In the genomic region with DNA sequence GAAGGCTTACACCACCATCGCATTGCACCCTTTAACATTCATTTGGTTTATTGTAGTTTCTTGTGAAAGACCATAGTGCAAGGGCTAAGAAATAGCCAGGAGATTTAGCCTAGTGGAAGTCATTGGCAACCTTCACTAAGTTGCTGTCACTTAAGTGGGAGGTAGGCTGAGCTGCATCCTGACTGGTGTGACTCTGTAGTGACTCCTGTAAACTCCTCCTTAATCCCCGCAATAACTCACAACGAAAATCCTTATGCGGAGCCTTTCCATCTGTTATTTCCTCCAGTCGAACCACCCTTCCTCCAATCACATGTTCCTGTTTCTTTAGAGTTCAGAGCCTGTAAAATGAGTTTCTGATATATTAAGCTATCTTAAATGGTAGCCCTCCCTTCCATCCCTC, we compare ENCODE assay signal across 8 mouse cellular contexts. TPM values are rescaled to one million over a fixed set of nuclear protein-coding genes. Genes with fewer than 3 reads are reported as not detected.
DNase-seq lines count a peak whose midpoint lies in the region; ATAC-seq and TF ChIP-seq lines count a peak whose summit lies in the region.

No protein-coding gene starts in this region.

- H3K4me2 ChIP-seq in embryonic facial prominence, embryonic 13.5 days = peak overlapping the region; percentile 89
- peak overlapping the region; percentile 78 for H3K4me2 ChIP-seq in hindbrain, postnatal 0 days (ENCODE audit: low read depth, low read length)
- H3K4me2 ChIP-seq in midbrain, embryonic 12.5 days (replicated peaks) = peak overlapping the region; percentile 88

- ATAC-seq in embryonic facial prominence, embryonic 13.5 days (ENCODE audit: insufficient number of reproducible peaks, insufficient read depth, low FRiP score, low TSS enrichment, low read depth) = no peak
- peak; percentile 11; the same call in 1 of the 2 replicates for ATAC-seq in hindbrain, postnatal 0 days
- ATAC-seq in midbrain, embryonic 12.5 days (ENCODE audit: low FRiP score, low read depth) = no peak

- peak overlapping the region; percentile 92 for H3K9ac ChIP-seq in embryonic facial prominence, embryonic 13.5 days
- peak overlapping the region; percentile 97 for H3K9ac ChIP-seq in hindbrain, postnatal 0 days (replicated peaks; ENCODE audit: low read length)
- peak overlapping the region; percentile 84 for H3K9ac ChIP-seq in midbrain, embryonic 12.5 days (replicated peaks)

- no peaks in the 10 kb centered on the region for H3K27me3 ChIP-seq in embryonic facial prominence, embryonic 13.5 days
- no peaks in the 10 kb centered on the region for H3K27me3 ChIP-seq in hindbrain, postnatal 0 days (ENCODE audit: insufficient read depth, low read length)
- no peaks in the 10 kb centered on the region; the same call in 1 of the 2 replicates for H3K27me3 ChIP-seq in midbrain, embryonic 12.5 days

- H3K36me3 ChIP-seq in embryonic facial prominence, embryonic 13.5 days = peaks cover 7% of the 10 kb centered on the region
- H3K36me3 ChIP-seq in hindbrain, postnatal 0 days (ENCODE audit: insufficient read depth, low read length) = no peaks in the 10 kb centered on the region
- H3K36me3 ChIP-seq in midbrain, embryonic 12.5 days = 0 out of 2 replicates have a peak, but pooled peaks cover under 1% of the 10 kb centered on the region

- H3K9me3 ChIP-seq in embryonic facial prominence, embryonic 13.5 days = no peaks in the 10 kb centered on the region
- H3K9me3 ChIP-seq in hindbrain, postnatal 0 days (ENCODE audit: low read length) = no peaks in the 10 kb centered on the region
- H3K9me3 ChIP-seq in midbrain, embryonic 12.5 days = no peaks in the 10 kb centered on the region

- peak overlapping the region; percentile 48; the same call in 1 of the 2 replicates for H3K27ac ChIP-seq in embryonic facial prominence, embryonic 13.5 days
- peak overlapping the region; percentile 100 for H3K27ac ChIP-seq in hindbrain, postnatal 0 days
- peak overlapping the region; percentile 100; the same call in 1 of the 2 replicates for H3K27ac ChIP-seq in midbrain, embryonic 12.5 days (replicated peaks)

- 19% methylated on average over 5 of the region's 5 CpGs for WGBS in embryonic facial prominence, embryonic 13.5 days
- 17% methylated on average over 5 of the region's 5 CpGs for WGBS in hindbrain, postnatal 0 days
- 23% methylated on average over 5 of the region's 5 CpGs for WGBS in midbrain, embryonic 12.5 days

- no peak for TF ChIP-seq CTCF in hindbrain, postnatal 0 days (IDR thresholded peaks at IDR 0.05; ENCODE audit: low read depth)

- H3K4me3 ChIP-seq in embryonic facial prominence, embryonic 13.5 days = peak overlapping the region; percentile 89
- peak overlapping the region; percentile 78 for H3K4me3 ChIP-seq in hindbrain, postnatal 0 days (ENCODE audit: low read length)
- H3K4me3 ChIP-seq in midbrain, embryonic 12.5 days = peak overlapping the region; percentile 74

- H3K4me1 ChIP-seq in embryonic facial prominence, embryonic 13.5 days = peaks cover 16% of the 10 kb centered on the region
- peaks cover 8% of the 10 kb centered on the region for H3K4me1 ChIP-seq in hindbrain, postnatal 0 days (ENCODE audit: insufficient read depth, low read length)
- peaks cover 15% of the 10 kb centered on the region for H3K4me1 ChIP-seq in midbrain, embryonic 12.5 days

- DNase-seq in retina, adult 2 months (ENCODE audit: low read depth, low spot score) = peak; percentile 25
- no peak for DNase-seq in retina, embryonic 14.5 days (ENCODE audit: low spot score)
- DNase-seq in hindbrain, postnatal 0 days (ENCODE audit: low spot score) = peak; percentile 46
- DNase-seq in thymus, postnatal 4 days = no peak
- DNase-seq in thymus, postnatal 10 days (ENCODE audit: low spot score in 2 of 2) = no peak
- no peak for DNase-seq in layer of hippocampus, adult 18-20 months (ENCODE audit: low spot score in 2 of 2)

RNA-seq across cellular contexts. Expression of gene Dnajb12, which starts 0.5 kb away (rescaled TPM):
- polyA plus RNA-seq in embryonic facial prominence, embryonic 13.5 days (2015; fragmentation: Nextera tagmentation; extraction: Ambion mirVana) = 20.5 and 20.7 TPM in 2 replicates
- 45.1 and 56.8 TPM in 2 replicates for total RNA-seq in hindbrain, postnatal 0 days (2014; rRNA removed)
- 25.5 and 26.4 TPM in 2 replicates for polyA plus RNA-seq in hindbrain, postnatal 0 days (2015; fragmentation: Nextera tagmentation; extraction: Ambion mirVana)
- 22.5 and 22.7 TPM in 2 replicates for polyA plus RNA-seq in midbrain, embryonic 12.5 days (2016; fragmentation: Nextera tagmentation; extraction: Ambion mirVana)
- total RNA-seq in layer of hippocampus, adult 18-20 months (2021) = 10 to 100 TPM; 52.7 to 53.2 TPM

Comparison
In these comparisons a context has a peak if more than half of its experiments do, and no peak if none do; other contexts are left out.
1. DNase-seq: peak in retina, adult 2 months (single experiment) and hindbrain, postnatal 0 days (single experiment); none in retina, embryonic 14.5 days (single experiment), thymus, postnatal 4 days (single experiment), thymus, postnatal 10 days (0 of 2) and layer of hippocampus, adult 18-20 months (0 of 2).
2. H3K27ac ChIP-seq: peak in every context shown above with its lines; median percentile 100 in hindbrain, postnatal 0 days; 100 in midbrain, embryonic 12.5 days; 48 in embryonic facial prominence, embryonic 13.5 days.
3. Peak in every context shown above with its lines, with median percentiles within 50 percentile points of each other: H3K4me2 ChIP-seq, H3K4me3 ChIP-seq and H3K9ac ChIP-seq.